Mouse (Mus musculus) lung, embryonic 16.5 days (tissue): Measurements from ENCODE around the gene Whrn. TPM values are rescaled to one million over a fixed set of nuclear protein-coding genes. Genes with fewer than 3 reads are reported as not detected.

Source experiments
- ATAC-seq: fragments of 200-750 bp; cut with Nextera tagmentation; 2 replicates; pipeline ENCODE4 v1.8.0; 2017; ENCODE audit warnings: low read depth, mild to moderate bottlenecking, moderate library complexity
- H3K27ac ChIP-seq: fragments of 300-500 bp; sonication (generic); 2 replicates; pipeline ENCODE4 v1.5.1; 2014; ENCODE audit warnings: mild to moderate bottlenecking, control low read depth, low read length
- H3K27me3 ChIP-seq: fragments of 300-500 bp; sonication (generic); 2 replicates; pipeline ENCODE4 v1.6.1; 2014; ENCODE audit warnings: low read depth, low read length, mixed read lengths; ENCODE audit not compliant: control insufficient read depth, insufficient read depth
- H3K36me3 ChIP-seq: fragments of 300-500 bp; sonication (generic); 2 replicates; pipeline ENCODE4 v1.6.1; 2014; ENCODE audit warnings: low read length; ENCODE audit not compliant: control insufficient read depth, insufficient read depth
- H3K4me1 ChIP-seq: fragments of 300-500 bp; sonication (generic); replicated peaks from 2 replicates; pipeline ENCODE4 v1.6.1; 2014; ENCODE audit warnings: low read length, mixed read lengths; ENCODE audit not compliant: control insufficient read depth, insufficient read depth
- H3K4me2 ChIP-seq: fragments of 300-500 bp; sonication (generic); 2 replicates; pipeline ENCODE4 v1.6.1; 2014; ENCODE audit warnings: low read depth, low read length, control low read depth
- H3K4me3 ChIP-seq: fragments of 300-500 bp; sonication (generic); 2 replicates; pipeline ENCODE4 v1.5.1; 2014; ENCODE audit warnings: mild to moderate bottlenecking, low read length, control low read depth
- H3K9ac ChIP-seq: fragments of 300-500 bp; sonication (generic); 2 replicates; pipeline ENCODE4 v1.6.1; 2014; ENCODE audit warnings: low read length, control low read depth
- H3K9me3 ChIP-seq: fragments of 300-500 bp; sonication (generic); 2 replicates; pipeline ENCODE4 v1.6.1; 2016; ENCODE audit warnings: low read length; ENCODE audit not compliant: control insufficient read depth
- WGBS: fragments of 180-500 bp; shearing (Covaris S2); extraction: QIAGEN DNeasy Blood & Tissue Kit; methylation state at CpG from one replicate; pipeline ENCODE4 v1.1.7; 2014; 5-methylcytosine and 5-hydroxymethylcytosine counted together
- polyA plus RNA-seq: library from polyadenylated mRNA; unstranded; fragments of >200 nt; fragmentation: Nextera tagmentation; extraction: Ambion mirVana; gene quantifications from 2 replicates; pipeline ENCODE4 v1.2.1, GENCODE M21; 2015

Whrn gene
- polyA plus RNA-seq, 1 experiment from 2014 or later, result 2.6 TPM

GRCm38 (mm10) chr4:63440262-63440661 lies 55.5 kb downstream of the Whrn start:
- Histone ChIP-seq H3K27me3 (no peaks in the 10 kb centered on the region), H3K9ac (no peak overlapping the region), H3K4me1 (peaks cover 6% of the 10 kb centered on the region; the same call in 1 of the 2 replicates), H3K36me3 (no peaks in the 10 kb centered on the region), H3K27ac (no peak overlapping the region), H3K4me3 (no peak overlapping the region), H3K4me2 (no peak overlapping the region), H3K9me3 (no peaks in the 10 kb centered on the region; the same call in 1 of the 2 replicates)
- 0 out of 2 replicates have a peak, but pooled peaks have one; percentile 29 for ATAC-seq
- 53% methylated on average over 7 of the region's 7 CpGs for WGBS

GRCm38 (mm10) chr4:63437968-63438367 lies 57.8 kb downstream of the Whrn start:
- no peak for ATAC-seq
- Histone ChIP-seq H3K27me3 (no peaks in the 10 kb centered on the region), H3K9ac (no peak overlapping the region), H3K4me2 (no peak overlapping the region), H3K4me3 (no peak overlapping the region), H3K9me3 (no peaks in the 10 kb centered on the region; the same call in 1 of the 2 replicates), H3K27ac (peak overlapping the region; percentile 18; the same call in 1 of the 2 replicates), H3K4me1 (peaks cover 6% of the 10 kb centered on the region; the same call in 1 of the 2 replicates), H3K36me3 (no peaks in the 10 kb centered on the region)
- 75% methylated on average over 5 of the region's 5 CpGs for WGBS

- Histone ChIP-seq H3K4me2 (no peak overlapping the region), H3K27ac (peak overlapping the region; percentile 18; the same call in 1 of the 2 replicates), H3K36me3 (no peaks in the 10 kb centered on the region), H3K9me3 (no peaks in the 10 kb centered on the region; the same call in 1 of the 2 replicates), H3K4me1 (peaks cover 6% of the 10 kb centered on the region; the same call in 1 of the 2 replicates), H3K4me3 (no peak overlapping the region), H3K27me3 (no peaks in the 10 kb centered on the region), H3K9ac (no peak overlapping the region)
- 49% methylated on average over 16 of the region's 16 CpGs for WGBS
- ATAC-seq, result peak; percentile 53
Observed at GRCm38 (mm10) chr4:63437119-63437815, 58.5 kb downstream of the Whrn start.

DNA sequence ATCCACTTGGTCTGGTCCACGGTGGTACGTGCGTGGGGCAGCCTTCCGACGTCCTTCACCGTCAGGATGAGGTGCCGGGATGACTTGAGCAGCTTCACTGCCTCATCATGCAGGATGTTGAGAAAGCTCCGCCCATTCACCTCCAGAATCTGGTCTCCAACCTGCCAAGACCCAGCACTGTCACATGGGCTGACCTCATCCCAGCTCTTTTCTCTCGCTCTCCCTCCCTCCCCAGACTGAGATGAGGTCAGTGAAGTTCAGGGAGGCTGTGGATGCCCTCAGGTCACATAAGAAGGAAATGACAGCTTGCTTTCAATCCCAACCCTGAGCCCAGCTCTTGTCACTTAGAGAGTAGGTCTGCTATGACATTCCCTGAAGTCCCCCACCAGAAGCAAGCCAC lies 60.4 kb downstream of the Whrn start:
- Histone ChIP-seq H3K4me1 (peaks cover 6% of the 10 kb centered on the region; the same call in 1 of the 2 replicates), H3K4me3 (no peak overlapping the region), H3K4me2 (no peak overlapping the region), H3K9me3 (no peaks in the 10 kb centered on the region; the same call in 1 of the 2 replicates), H3K27ac (no peak overlapping the region), H3K9ac (no peak overlapping the region), H3K36me3 (no peaks in the 10 kb centered on the region), H3K27me3 (no peaks in the 10 kb centered on the region)
- 62% methylated on average over 9 of the region's 9 CpGs for WGBS
- ATAC-seq, result no peak

DNA sequence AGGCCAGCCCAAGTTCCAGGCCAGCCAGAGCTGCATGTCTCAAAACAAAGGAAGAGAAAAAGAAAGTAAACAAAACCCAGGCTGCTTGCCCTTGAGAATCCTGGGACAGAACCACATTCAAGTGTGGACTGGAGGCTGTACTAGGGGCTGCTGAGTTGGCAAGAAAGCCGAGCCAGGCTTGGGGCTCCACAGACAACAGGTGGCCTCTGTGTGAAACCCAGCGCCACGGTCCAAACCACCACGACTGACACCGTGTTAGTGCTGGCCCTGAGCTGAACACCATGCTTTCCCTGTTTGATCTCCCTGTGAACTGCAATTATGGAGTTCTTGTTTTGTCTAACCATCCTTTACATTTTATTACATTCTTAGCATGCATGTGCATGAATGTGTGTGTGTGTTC lies 64.7 kb downstream of the Whrn start:
- 53% methylated on average over 5 of the region's 5 CpGs for whole genome bisulfite sequencing
- Histone ChIP-seq H3K4me3 (no peak overlapping the region), H3K9ac (no peak overlapping the region), H3K9me3 (no peaks in the 10 kb centered on the region), H3K4me1 (no peaks in the 10 kb centered on the region), H3K4me2 (no peak overlapping the region), H3K27me3 (no peaks in the 10 kb centered on the region), H3K27ac (no peak overlapping the region), H3K36me3 (no peaks in the 10 kb centered on the region)
- no peak for ATAC-seq

- Histone ChIP-seq H3K36me3 (no peaks in the 10 kb centered on the region), H3K27me3 (no peaks in the 10 kb centered on the region), H3K4me3 (no peak overlapping the region), H3K27ac (no peak overlapping the region), H3K4me1 (no peaks in the 10 kb centered on the region), H3K9me3 (no peaks in the 10 kb centered on the region), H3K4me2 (no peak overlapping the region), H3K9ac (no peak overlapping the region)
- no peak for ATAC-seq
- 42% methylated on average over 3 of the region's 3 CpGs for WGBS
Observed at GRCm38 (mm10) chr4:63430357-63430756, 65.4 kb downstream of the Whrn start.

GRCm38 (mm10) chr4:63426308-63426707 lies 69.5 kb downstream of the Whrn start:
- no peak overlapping the region for H3K4me2 ChIP-seq
- H3K27me3 ChIP-seq, result no peaks in the 10 kb centered on the region
- H3K4me3 ChIP-seq, result no peak overlapping the region
- no peak overlapping the region for H3K27ac ChIP-seq
- 50% methylated on average over 8 of the region's 8 CpGs for WGBS
- H3K9me3 ChIP-seq, result no peaks in the 10 kb centered on the region
- no peaks in the 10 kb centered on the region for H3K4me1 ChIP-seq
- H3K9ac ChIP-seq, result no peak overlapping the region
- no peaks in the 10 kb centered on the region for H3K36me3 ChIP-seq
- ATAC-seq, result no peak

DNA sequence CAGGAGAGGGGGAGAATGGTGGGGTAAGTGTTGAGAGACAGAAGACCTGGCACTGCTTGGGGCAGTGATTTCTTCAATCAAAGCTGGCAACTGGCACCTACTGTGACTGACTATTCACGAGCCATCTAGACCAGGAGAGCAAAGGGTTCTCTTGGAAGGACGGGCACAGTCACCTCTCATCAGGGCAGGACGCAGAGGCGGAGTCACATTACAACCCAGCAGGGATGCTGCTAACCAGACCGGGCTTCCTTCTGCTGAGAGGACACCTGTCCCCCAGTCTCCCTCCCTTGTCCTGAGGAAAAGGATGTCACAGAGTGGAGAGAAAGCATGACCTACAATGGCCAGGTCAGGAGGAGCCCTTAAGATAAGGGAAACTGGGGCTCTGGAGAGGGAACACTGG lies 72.0 kb downstream of the Whrn start:
- ATAC-seq, result no peak
- Histone ChIP-seq H3K27ac (no peak overlapping the region), H3K4me3 (no peak overlapping the region), H3K27me3 (no peaks in the 10 kb centered on the region), H3K4me2 (no peak overlapping the region), H3K9ac (no peak overlapping the region), H3K36me3 (no peaks in the 10 kb centered on the region), H3K9me3 (no peaks in the 10 kb centered on the region), H3K4me1 (no peaks in the 10 kb centered on the region; the same call in 1 of the 2 replicates)
- WGBS, result 30% methylated on average over 5 of the region's 5 CpGs

DNA sequence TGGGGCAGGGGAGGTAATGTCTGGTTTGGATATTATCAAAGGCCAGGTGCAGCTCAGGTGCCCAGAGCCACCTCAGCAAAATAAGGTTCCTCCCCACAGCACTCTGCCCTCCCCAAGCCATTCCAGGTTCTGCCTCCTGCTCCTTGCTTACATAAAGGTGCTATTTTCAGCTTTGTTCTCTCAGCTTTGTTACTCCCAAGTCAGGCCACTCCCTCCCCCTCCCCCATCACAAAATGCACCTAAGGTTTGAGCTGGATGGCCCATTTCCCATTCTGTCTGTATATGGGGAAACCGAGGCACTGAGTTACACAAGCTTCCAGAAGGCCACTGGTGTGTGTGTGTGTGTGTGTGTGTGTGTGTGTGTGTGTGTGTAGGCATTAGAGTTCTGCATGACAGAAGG lies 72.6 kb downstream of the Whrn start:
- H3K4me3 ChIP-seq, result no peak overlapping the region
- H3K4me1 ChIP-seq, result no peaks in the 10 kb centered on the region; the same call in 1 of the 2 replicates
- H3K9me3 ChIP-seq, result no peaks in the 10 kb centered on the region
- no peak overlapping the region for H3K27ac ChIP-seq
- no peaks in the 10 kb centered on the region for H3K36me3 ChIP-seq
- H3K27me3 ChIP-seq, result no peaks in the 10 kb centered on the region
- H3K4me2 ChIP-seq, result no peak overlapping the region
- no peak for ATAC-seq
- no peak overlapping the region for H3K9ac ChIP-seq
- WGBS, result 57% methylated on average over 1 of the region's 1 CpGs
